Mouse (Mus musculus): ENCODE data around the gene A630076J17Rik.

DNA sequence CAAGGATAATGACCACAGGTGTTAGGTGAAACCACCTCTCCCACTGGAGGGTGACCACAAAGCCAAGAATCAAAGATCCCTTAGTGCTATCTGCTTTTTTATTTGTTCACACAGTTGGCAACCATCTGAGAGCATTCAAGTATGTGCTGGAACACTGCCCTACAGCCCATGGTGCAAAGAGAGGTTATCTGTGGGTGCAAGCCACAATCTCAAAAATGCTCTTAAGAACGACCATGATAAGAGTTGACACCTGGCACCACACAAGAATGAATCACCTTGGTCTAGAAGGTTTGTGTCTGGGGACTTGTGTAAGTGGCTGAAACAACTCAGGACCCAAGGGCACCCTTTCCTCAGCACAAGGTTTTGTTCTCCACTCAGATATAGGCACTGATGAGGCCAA lies 7.2 kb upstream of the A630076J17Rik start:
- TF ChIP-seq POLR2A (IDR thresholded peaks at IDR 0.05; ENCODE audit: insufficient read depth, low read length) (no peak), CTCF (IDR thresholded peaks at IDR 0.05; ENCODE audit: low read depth, low read length) (no peak)
